Mouse (Mus musculus): ENCODE data around the gene Echdc3. TPM values are rescaled to one million over a fixed set of nuclear protein-coding genes. Genes with fewer than 3 reads are reported as not detected.

The Echdc3 gene
- polyA plus RNA-seq (2012; rRNA removed) = 24.4 and 27.1 TPM in 2 replicates

DNA sequence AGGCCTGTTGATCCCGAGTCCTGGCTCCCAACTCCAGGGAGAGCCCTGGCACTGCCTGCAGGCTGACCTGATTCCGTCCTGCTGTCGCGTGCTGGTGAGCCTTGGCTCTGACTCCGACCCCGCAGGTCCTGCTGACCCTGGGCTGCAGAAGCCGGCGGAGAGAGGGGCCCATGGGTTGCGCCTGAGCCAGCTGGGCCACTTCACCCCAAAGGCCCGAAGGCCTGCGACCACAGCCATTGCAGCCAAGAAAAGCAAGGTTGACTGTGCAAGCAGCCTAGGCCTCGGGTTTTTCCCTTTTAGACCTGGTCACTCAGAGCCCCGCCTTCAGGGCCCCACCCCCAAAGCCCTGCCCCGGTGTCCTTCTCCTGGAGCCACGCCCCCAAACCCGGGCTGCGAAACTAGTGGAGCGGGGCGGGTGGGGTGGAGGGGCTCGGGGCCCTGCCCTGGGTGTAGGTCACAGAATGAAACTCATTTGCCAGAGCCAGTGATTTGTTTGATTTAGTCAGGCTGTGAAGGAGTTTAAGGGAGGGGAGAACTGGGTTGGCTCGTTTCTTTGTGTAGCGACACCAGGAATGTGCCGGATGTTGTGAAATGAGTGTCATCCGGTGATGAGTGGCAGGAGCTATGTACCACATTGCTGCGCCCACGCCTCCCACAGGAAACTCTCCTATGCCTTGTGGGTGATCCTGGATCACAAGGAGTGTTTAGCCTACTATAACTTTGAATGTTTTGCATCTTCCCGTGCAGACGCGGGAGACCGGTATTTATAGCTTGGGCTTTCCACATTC is at the start of gene Echdc3:
Gene Echdc3 (minus strand): TSS at position 310 of the 788 bp plus-strand sequence.
- DNase-seq (ENCODE audit: low read depth) = peak; percentile 78

DNA sequence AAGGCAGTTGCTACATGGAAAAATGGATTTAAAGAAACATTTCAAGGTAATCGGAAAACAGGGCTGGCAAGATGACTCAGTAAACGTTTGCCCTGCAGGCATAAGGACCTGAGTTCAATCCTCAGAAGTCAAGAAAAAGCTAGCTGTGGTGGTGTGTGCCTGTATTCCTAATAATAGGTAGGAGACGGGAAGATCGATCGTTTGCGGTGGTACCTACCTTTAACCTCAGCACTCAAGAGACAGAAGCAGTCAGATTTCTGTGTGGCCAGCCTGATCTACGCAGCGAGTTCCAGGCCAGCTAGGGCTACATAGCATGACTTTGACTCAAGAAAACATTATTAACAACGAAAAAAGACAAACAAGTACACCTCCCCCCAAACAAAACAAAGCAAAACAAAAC is 48.9 kb upstream of the Echdc3 start:
- DNase-seq (ENCODE audit: low read depth) = no peak

DNA sequence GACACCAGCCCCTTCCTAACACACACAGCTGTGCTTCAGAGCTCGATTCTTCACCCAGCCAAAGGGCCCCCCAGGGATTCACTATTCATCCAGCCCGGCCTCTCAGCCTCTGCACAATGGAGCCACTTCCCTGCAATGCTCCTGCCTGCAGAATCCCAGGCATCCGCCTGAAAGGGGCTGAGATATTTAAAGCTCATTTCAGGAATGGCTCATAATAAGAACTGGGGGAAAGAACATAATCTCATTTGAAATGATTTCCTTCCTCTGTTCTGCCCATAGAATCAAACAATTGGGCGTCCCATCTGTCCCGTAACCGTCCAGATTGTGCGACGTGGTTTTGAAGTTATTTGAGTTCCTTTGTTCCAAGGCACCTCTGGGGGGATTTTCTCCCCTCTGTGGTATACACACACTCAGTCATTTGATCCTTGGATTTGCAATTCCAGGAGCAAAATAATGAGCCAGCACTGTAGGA is 48.4 kb upstream of the Echdc3 start:
- no peak for DNase-seq (ENCODE audit: low read depth)

DNA sequence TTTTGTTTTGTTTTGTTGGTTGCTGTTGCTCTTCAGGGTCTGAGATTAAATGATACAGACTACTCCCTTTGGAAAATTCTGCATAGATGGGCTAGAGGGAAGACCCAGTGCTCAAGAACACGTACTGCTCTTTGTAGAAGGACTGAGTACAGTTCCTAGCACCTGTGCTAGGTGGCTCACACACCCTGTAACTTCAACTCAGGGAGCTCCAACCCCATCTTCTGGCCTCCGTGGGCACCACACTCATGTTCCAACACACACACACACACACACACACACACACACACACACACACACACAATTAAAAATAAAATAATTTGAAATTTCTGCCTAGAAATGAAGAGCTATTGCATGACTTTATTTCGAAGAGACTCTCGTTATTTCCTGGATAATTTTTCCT is 47.8 kb upstream of the Echdc3 start:
- no peak for DNase-seq (ENCODE audit: low read depth)

DNA sequence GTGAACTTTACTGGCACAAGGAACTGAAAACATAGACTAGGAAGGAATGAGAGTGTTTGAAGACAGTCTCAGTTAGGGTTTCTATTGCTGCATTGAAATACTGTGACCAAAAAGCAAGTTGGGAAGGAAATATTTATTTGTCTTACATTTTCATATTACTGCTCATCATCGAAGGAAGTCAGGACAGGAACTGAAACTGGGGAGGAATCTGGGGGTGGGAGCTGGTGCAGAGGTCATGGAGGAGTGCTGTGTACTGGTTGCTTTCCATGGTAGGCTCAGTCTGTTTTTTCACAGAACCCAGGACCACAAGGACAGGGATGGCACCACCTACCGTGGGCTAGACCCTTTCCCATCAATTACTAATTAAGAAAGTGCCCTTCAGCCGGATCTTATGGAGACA is 46.3 kb upstream of the Echdc3 start:
- no peak for DNase-seq (ENCODE audit: low read depth)

DNA sequence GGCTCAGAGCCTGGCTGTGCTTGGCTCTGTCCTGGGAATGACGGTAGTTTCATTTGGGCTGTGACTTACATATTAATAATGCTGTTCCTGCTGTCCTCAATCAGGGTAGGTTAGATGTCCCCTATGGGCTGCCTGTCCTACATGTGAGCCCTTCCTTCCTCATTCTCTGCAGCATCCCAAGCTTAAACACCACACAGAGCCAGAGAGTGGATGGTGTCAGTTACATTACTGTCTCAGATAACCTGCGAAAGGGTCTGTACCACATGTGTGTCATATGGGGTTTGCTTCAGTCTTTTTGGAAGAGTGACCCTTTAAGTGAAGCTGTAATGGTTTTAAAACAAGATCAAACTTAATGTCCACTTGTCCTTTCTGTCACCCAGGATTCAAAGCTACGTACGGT is 45.2 kb upstream of the Echdc3 start:
- no peak for DNase-seq (ENCODE audit: low read depth)

DNA sequence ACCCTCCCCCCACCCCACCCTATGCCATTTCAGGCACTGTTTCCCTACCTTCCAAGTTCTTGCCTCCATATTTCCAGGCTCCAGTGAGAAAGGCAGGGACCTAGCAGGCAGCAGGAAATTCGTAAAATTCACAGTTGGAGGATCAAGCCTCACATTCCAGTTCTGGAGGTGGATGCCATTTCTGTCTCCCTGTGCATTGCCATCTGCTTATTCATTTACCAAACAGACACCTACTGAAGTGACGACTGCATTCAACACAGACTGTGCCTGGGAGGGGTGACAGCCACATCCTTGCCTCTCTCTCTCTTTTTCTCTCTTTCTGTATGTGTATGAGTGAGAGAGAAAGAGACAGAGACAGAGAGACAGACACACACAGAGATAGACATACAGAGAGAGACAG is 44.3 kb upstream of the Echdc3 start:
- DNase-seq (ENCODE audit: low read depth) = no peak

DNA sequence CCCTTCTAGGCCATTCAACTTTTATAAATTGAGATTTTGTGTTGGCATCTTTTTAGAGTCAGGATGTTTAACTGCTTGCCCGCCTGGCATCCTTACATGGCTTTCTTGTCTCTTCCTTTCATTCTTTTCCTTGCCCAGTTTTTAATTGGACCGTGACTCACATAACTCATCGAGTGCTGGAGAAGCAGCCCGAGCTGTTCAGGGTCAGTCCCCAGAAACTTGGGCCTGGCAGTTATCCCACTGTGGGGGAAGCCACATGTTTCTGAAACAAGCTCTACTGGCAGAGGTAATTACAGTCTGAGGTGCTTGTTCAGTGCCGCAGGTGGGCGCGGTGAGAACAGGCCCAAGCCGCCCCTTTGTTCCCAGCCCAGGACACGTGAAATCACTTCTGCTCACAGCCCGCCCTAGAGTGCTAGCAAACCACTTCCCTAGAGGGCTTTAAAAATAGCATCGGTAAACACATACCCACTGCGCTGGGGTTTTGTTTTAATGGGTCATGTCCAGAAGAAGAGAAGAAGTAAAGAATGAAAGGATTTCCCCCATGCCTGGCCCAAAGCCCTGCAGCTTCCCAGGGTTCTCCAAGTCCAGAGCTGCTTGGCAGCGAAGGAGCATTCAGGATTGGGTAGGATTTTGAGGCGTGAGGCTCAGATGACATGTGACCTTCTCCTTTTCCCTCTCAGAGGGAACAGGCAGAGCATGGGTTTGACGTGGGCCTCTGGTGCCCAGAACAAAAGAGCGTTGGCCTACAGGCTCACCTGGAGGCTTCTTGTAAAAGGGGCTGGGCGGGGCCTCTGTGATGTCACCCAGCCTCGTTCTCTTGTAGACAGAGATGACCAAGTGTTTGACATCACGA is 43.4 kb upstream of the Echdc3 start:
- no peak for DNase-seq (ENCODE audit: low read depth)

DNA sequence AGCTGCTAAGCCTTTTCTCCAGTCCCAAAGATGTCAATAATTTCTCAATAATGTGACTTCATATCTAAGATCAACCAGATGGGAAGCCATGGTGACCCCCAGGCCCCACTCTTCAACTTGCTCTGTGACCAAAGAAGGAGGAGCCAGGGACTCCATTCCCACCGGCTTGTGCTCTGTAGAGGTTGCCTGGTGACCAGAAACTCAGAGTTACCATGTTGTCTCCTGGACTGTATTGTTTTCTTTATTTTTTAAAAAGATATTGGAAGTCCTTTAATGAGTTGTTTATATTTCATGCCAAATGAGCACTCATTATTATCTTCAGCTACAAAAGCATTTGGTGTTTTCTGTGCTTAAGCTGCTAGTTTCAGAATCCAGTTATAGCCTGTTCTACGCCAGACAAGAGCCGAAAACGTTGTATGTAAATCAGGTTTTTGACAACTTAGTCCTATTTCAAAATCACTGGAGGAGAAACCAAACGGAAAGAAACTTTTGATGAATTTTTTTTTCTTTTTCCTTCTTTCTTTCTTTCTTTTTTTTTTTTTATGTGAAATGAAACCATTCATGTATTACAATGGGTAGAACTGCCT is 42.7 kb upstream of the Echdc3 start:
- no peak for DNase-seq (ENCODE audit: low read depth)

DNA sequence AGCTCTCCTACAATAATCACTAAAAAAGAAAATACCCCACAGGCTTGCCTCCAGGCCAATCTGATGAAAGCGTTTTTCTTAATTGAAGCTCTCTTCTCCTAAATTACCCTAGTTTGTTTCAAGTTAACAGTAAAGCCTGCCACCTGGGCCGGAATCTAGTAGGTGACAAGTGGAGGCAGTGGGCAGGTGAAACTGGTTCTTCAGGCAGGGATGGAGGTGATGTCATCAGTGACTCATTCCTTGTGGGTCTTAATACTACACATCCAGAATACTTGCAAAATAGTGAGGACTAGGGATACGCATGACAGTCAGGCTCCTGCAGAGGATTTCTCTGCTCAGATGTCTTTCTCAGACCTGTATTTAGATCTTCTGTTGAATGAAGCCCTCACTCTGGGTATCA is 39.7 kb upstream of the Echdc3 start:
- DNase-seq (ENCODE audit: low read depth) = peak; percentile 77

DNA sequence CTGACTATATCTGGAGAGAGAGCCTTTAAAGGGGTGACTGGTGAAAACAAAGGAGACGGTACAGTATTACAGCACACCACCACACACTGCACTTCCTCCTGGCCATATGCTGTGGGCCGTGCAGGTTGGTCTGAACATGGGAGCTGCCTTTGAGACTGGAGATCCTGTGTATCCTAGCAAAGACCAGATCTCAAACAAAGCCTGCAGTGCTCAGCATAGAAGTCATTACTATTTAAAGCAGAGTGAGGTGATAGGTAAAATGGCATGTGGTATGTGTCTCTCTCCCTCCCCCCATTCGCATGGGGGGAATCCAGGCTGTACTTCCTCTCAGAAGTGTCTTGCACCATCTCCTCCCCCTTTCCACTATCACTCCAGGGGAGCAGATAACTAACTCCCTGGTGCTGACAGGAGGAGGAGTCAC is 38.3 kb upstream of the Echdc3 start:
- no peak for DNase-seq (ENCODE audit: low read depth)

DNA sequence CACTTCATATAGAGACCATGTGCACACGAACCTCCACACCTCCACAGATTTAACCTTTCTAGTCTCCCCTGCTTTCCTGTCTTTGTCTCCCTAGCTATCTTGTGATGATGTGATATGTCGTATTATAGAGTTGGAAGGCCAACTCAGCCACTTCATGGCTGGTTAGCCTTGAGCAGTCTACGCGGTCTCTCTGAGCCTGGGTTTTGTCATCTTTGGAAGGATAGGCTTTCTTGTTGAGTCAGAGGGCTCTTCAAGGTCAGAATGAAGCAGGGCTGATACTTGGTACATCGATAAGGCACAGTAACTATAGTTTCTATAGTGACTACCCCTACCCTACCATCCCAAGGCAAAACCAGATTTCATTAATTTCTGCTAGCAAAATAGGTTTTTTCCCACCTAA is 28.6 kb upstream of the Echdc3 start:
- DNase-seq (ENCODE audit: low read depth) = no peak

DNA sequence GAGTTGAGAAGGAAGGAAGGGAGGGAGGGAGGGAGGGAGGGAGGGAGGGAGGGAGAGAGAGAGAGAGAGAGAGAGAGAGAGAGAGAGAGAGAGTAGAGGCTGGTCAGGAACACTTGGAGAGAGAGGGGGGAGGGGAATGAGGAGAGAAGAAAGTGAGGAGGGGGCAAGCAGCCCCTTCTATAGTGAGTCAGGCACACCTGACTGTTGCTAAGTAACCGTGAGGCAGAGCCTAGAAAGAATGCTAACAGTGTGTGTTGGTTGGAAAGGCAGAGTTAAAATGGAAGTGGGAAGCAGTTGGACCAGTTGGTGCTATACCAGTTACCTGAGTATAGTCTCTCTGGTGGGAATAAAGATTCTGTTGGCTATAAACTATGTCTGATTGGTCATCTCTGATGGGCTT is 27.2 kb upstream of the Echdc3 start:
- DNase-seq (ENCODE audit: low read depth) = no peak

DNA sequence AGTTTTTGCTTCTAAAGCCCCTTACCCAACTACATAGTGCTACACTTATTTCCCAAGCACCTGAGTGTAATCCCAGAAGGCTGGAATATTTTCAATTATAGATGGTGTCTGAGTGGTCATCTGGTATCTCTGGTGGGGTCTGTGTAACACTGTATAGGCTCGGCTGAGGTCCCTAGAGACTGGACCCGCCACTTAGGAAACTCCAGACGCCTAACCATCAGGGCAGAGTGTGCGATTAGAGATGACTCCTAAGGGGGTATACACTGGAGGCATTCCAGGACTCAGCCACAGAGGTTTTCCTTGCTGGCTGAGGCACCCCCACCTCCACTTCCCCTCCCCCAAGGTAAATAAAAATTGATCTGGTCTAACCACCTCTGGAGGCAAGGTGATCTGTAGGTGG is 26.5 kb upstream of the Echdc3 start:
- no peak for DNase-seq (ENCODE audit: low read depth)

DNA sequence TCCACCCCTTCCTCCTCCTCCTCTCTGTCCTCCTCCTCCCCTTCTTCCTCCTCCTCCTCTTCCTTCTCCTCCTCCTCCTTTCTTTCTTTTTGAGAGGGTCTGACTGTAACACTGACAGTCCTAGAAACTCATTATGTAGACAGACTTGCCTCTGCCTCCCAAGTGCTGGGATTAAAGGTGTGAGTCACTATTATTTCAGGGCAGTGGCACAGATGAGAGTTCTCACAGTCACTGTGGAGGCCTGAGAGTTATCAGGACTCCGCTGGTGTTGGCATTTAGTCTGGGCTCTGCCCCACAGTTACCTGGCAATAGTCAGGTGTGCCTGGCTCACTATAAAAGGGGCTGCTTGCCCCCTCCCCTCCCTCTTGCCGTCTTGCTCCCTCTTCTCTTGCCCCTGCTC is 25.8 kb upstream of the Echdc3 start:
- DNase-seq (ENCODE audit: low read depth) = no peak

DNA sequence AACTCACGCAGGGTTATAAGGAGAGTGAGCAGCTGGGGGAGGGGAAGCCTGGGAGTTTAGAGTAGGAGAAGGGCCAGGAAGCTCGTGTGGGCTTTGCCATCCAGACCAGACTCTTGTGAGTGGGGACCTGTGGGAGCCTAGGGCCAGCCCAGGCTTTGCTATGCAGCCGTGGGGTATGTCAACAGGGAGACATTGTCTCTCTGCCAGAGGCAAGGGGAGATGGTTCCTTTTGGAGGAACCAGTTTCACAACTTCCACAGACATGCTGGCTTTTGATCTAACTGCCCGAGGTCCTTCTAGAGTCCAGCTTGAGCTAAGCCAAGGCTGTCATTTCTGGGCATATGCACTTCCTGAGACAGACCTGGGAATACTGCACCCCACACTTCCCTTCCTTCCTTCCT is 25.4 kb upstream of the Echdc3 start:
- no peak for DNase-seq (ENCODE audit: low read depth)

DNA sequence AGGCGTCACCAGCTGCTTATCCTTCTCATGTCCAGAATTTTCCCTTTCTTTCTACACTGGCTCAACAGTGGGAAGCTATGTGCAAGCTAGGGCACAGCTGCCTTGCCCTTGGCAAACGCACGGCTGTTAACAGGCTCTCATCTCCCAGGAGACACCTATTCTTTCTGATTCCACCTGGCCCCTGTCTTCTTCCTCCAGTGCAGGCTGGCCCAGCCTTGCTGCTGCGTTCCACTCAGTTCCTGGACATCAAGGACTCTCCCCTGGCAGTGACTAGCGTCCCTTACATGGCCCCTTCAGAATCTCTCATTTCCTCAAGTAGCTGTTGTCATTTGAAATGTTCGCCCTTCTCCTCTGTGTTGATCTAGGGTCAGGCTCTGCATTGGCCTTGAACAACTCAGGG is 20.5 kb upstream of the Echdc3 start:
- no peak for DNase-seq (ENCODE audit: low read depth)

DNA sequence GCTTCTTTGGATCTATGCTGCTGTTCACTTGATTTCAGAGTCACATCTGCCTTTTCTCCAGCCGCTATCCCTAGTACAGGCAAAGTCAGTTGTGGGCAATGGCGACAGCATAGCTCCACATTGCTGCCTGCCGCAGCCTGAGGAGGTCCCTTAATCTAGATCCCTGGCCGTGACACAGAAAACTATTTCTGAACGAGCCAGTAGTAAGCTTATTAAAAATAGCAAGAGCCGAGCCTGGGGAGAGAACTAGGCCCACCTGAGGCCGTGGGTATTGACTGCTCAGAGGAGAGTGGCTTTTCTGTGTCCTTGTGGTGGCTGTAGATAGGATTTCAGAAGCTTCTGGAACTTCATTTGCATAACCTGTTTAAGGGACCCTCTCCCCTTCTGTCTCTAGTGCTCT is 19.9 kb upstream of the Echdc3 start:
- DNase-seq (ENCODE audit: low read depth) = no peak

DNA sequence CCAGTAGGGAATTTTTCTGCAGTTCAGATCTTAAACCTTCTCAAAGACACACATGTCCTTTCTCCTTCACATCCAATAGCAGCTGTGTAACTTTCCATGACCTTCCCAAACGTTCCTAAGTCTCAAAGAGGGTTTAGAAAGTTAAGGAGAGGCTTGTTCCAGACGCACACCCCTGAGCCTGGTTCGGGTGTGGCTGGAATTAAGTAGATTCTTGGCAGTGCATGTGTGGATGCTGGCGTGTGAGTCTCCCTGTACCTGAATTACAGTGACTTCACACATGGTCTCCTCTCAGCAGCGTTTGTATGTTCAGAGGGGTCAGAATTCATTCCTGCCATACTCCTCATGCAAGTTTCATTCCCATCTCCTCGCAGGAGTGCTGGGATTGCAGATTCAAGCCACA is 18.0 kb upstream of the Echdc3 start:
- no peak for DNase-seq (ENCODE audit: low read depth)

DNA sequence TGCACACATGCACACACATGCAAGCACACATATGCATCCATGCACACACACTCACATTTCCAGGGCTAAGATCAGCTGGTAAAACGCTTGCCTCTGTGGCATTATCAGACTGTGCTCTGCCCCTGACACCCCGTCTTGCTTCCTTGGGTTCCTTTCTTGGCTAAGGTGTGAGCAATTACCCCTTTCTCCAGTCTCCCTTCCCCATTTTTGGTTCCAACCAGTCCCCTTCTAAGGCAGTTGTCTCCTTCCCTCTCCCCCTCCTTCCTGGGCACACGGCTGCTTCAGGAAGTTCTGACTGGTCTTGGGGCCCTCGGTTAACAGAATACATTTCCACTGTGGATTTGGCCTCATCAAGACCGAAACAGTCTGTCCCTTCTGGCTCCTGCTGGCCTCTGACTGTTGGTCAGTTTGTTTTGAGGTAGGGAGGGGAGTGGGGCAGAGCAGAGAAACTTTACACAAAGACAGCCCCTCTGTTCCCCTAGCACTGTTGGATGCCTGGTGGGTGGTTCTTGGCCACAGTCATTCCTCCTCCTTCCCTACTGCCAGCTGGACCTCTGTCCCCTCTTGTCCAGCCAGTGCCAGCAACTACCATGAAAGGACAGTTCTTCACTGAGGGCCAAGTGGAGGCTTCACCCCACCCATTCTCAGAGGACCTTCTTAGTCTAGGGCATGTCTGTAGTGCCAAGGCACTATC is 16.9 kb upstream of the Echdc3 start:
- DNase-seq (ENCODE audit: low read depth) = no peak

DNA sequence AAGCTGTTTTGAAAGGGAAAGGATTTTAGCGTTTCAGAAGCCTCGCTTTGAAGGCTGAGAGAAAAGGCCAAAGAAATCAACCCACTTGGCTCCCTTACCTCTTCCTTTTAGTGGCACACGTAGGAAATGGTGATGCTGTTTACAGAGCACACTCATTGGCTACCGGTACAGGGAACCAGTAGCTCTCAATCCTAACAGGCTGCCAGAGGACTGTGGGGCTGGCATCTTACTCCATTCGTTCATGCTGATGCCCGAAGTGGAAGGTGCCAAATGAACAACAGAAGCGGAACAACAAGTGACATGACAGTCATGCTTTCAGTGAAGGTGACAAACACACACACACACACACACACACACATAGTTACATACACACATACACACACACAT is 14.2 kb upstream of the Echdc3 start:
- no peak for DNase-seq (ENCODE audit: low read depth)

Data from gonadal fat pad, adult 2 months (tissue).